Mouse (Mus musculus) MEL (cell line): ENCODE results near the gene Htatip2. TPM values are rescaled to one million over a fixed set of nuclear protein-coding genes. Genes with fewer than 3 reads are reported as not detected.

ENCODE experiments used
- DNase-seq: peaks from one replicate; pipeline ENCODE4 v3.0.0; 2011; ENCODE audit warnings: low read depth, low spot score
- H3K27ac ChIP-seq: 2 replicates; pipeline ENCODE4 v1.5.1; 2012; ENCODE audit warnings: low read depth, mild to moderate bottlenecking, control low read depth, low read length, moderate library complexity; ENCODE audit not compliant: control insufficient read depth
- H3K27me3 ChIP-seq, 2 experiments: fragments of 150-350 bp in 1 of 2; sonication (generic) in 1 of 2; 2 replicates each; pipeline ENCODE4 v1.6.1; 2012; ENCODE audit warnings: low read length in 2 of 2, mild to moderate bottlenecking in 2 of 2, improper control_type of control experiment in 1 of 2, moderate library complexity in 1 of 2; ENCODE audit not compliant: insufficient read depth in 2 of 2, control insufficient read depth in 1 of 2
- H3K36me3 ChIP-seq, 2 experiments: 2 replicates each; pipeline ENCODE4 v1.6.1; 2012 to 2014; ENCODE audit warnings: low read length in 2 of 2, improper control_type of control experiment in 1 of 2, inconsistent platforms in 1 of 2, mild to moderate bottlenecking in 1 of 2; ENCODE audit not compliant: insufficient read depth in 2 of 2, control insufficient read depth in 1 of 2
- H3K4me1 ChIP-seq, 2 experiments: fragments of 150-350 bp in 1 of 2; sonication (generic) in 1 of 2; 2 replicates each; pipeline ENCODE4 v1.6.1; 2012; ENCODE audit warnings: low read length in 2 of 2, improper control_type of control experiment in 1 of 2, mild to moderate bottlenecking in 1 of 2; ENCODE audit not compliant: insufficient read depth in 2 of 2, control insufficient read depth in 1 of 2
- H3K4me3 ChIP-seq, 2 experiments: fragments of 150-350 bp in 1 of 2; sonication (generic) in 1 of 2; 2 replicates each; pipeline ENCODE4 v1.5.1; 2012; ENCODE audit warnings: low read depth in 2 of 2, low read length in 2 of 2, mild to moderate bottlenecking in 2 of 2, moderate library complexity in 2 of 2, control low read depth in 1 of 2, improper control_type of control experiment in 1 of 2; ENCODE audit not compliant: control insufficient read depth in 1 of 2, insufficient read depth in 1 of 2
- H3K79me2 ChIP-seq: 2 replicates; pipeline ENCODE4 v1.6.1; 2012; ENCODE audit warnings: mild to moderate bottlenecking, low read length, moderate library complexity; ENCODE audit not compliant: control insufficient read depth, poor library complexity, insufficient read depth
- H3K9ac ChIP-seq: 2 replicates; pipeline ENCODE4 v1.6.1; 2012; ENCODE audit warnings: low read depth, mild to moderate bottlenecking, control low read depth, low read length, moderate library complexity; ENCODE audit not compliant: control insufficient read depth, poor library complexity, severe bottlenecking
- H3K9me3 ChIP-seq: fragments of 150-350 bp; sonication (generic); replicated peaks from 2 replicates; pipeline ENCODE4 v1.6.1; 2012; ENCODE audit warnings: mild to moderate bottlenecking, low read length, improper control_type of control experiment, moderate library complexity; ENCODE audit not compliant: insufficient read depth
- BHLHE40 ChIP-seq: IDR thresholded peaks from 2 replicates; pipeline ENCODE4 v1.6.1; 2012; ENCODE audit warnings: low read depth, mild to moderate bottlenecking, inconsistent platforms, low read length, improper control_type of control experiment, borderline replicate concordance
- CHD1 ChIP-seq: IDR thresholded peaks from 2 replicates; pipeline ENCODE4 v1.6.1; 2012; ENCODE audit warnings: low read depth, mild to moderate bottlenecking, inconsistent platforms, low read length, improper control_type of control experiment
- CTCF ChIP-seq, 3 experiments: IDR thresholded peaks in 2 of 3; conservative IDR thresholded peaks in 1 of 3; 2 replicates each; pipeline ENCODE4 v1.5.1; 2011 to 2012; ENCODE audit warnings: low read length in 3 of 3, low read depth in 2 of 3, mild to moderate bottlenecking in 2 of 3, improper control_type of control experiment in 1 of 3, inconsistent platforms in 1 of 3, mixed read lengths in 1 of 3, moderate library complexity in 1 of 3; ENCODE audit not compliant: control insufficient read depth in 1 of 3, insufficient read depth in 1 of 3, poor library complexity in 1 of 3, severe bottlenecking in 1 of 3
- ELF1 ChIP-seq: IDR thresholded peaks from 2 replicates; pipeline ENCODE4 v1.6.1; 2014; ENCODE audit warnings: low read depth, mild to moderate bottlenecking, inconsistent platforms, low read length, improper control_type of control experiment, moderate library complexity
- MAFK ChIP-seq: IDR thresholded peaks from 2 replicates; pipeline ENCODE4 v1.6.1; 2011; ENCODE audit warnings: low read depth, mild to moderate bottlenecking, low read length, improper control_type of control experiment, borderline replicate concordance
- MAZ ChIP-seq: IDR thresholded peaks from 2 replicates; pipeline ENCODE4 v1.6.1; 2012; ENCODE audit warnings: low read depth, mild to moderate bottlenecking, inconsistent platforms, low read length, improper control_type of control experiment
- MEF2A ChIP-seq: IDR thresholded peaks from 2 replicates; pipeline ENCODE4 v1.6.1; 2014; ENCODE audit warnings: low read depth, mild to moderate bottlenecking, inconsistent platforms, low read length, improper control_type of control experiment; ENCODE audit not compliant: poor library complexity, insufficient replicate concordance, severe bottlenecking; ENCODE audit errors: extremely low read depth
- MXI1 ChIP-seq: IDR thresholded peaks from 2 replicates; pipeline ENCODE4 v1.6.1; 2011; ENCODE audit warnings: mild to moderate bottlenecking, low read depth, low read length, improper control_type of control experiment
- MYB ChIP-seq: IDR thresholded peaks from 2 replicates; pipeline ENCODE4 v1.6.1; 2011; ENCODE audit warnings: mild to moderate bottlenecking, low read depth, low read length, improper control_type of control experiment
- MYC ChIP-seq: IDR thresholded peaks from 2 replicates; pipeline ENCODE4 v1.6.1; 2011; ENCODE audit warnings: low read depth, mild to moderate bottlenecking, low read length, improper control_type of control experiment, moderate library complexity
- NRF1 ChIP-seq: IDR thresholded peaks from 2 replicates; pipeline ENCODE4 v1.6.1; 2014; ENCODE audit warnings: low read depth, mild to moderate bottlenecking, inconsistent platforms, low read length, improper control_type of control experiment, moderate library complexity; ENCODE audit not compliant: poor library complexity, insufficient read depth, severe bottlenecking
- POLR2AphosphoS2 ChIP-seq: IDR thresholded peaks from 2 replicates; pipeline ENCODE4 v1.6.1; 2011; ENCODE audit warnings: low read length, improper control_type of control experiment
- RAD21 ChIP-seq: IDR thresholded peaks from 2 replicates; pipeline ENCODE4 v1.6.1; 2011; ENCODE audit warnings: mild to moderate bottlenecking, low read depth, low read length, improper control_type of control experiment
- RCOR1 ChIP-seq: IDR thresholded peaks from 2 replicates; pipeline ENCODE4 v1.6.1; 2012; ENCODE audit warnings: low read depth, mild to moderate bottlenecking, inconsistent platforms, low read length, improper control_type of control experiment
- SMC3 ChIP-seq: IDR thresholded peaks from 2 replicates; pipeline ENCODE4 v1.6.1; 2011; ENCODE audit warnings: low read depth, low read length, improper control_type of control experiment
- TAL1 ChIP-seq: IDR thresholded peaks from 2 replicates; pipeline ENCODE4 v1.6.1; 2012; ENCODE audit warnings: mild to moderate bottlenecking, inconsistent platforms, low read length, moderate library complexity, mixed read lengths
- TCF12 ChIP-seq: IDR thresholded peaks from 2 replicates; pipeline ENCODE4 v1.6.1; 2014; ENCODE audit warnings: low read depth, mild to moderate bottlenecking, inconsistent platforms, low read length, improper control_type of control experiment, moderate library complexity
- UBTF ChIP-seq: IDR thresholded peaks from 2 replicates; pipeline ENCODE4 v1.6.1; 2012; ENCODE audit warnings: low read depth, mild to moderate bottlenecking, inconsistent platforms, low read length, improper control_type of control experiment, moderate library complexity, borderline replicate concordance; ENCODE audit not compliant: insufficient read depth
- USF1 ChIP-seq: IDR thresholded peaks from 2 replicates; pipeline ENCODE4 v1.6.1; 2014; ENCODE audit warnings: low read depth, mild to moderate bottlenecking, inconsistent platforms, low read length, improper control_type of control experiment, moderate library complexity
- USF2 ChIP-seq, 2 experiments: IDR thresholded peaks; 2 replicates each; pipeline ENCODE4 v1.6.1; 2011 to 2012; ENCODE audit warnings: improper control_type of control experiment in 2 of 2, low read length in 2 of 2, borderline replicate concordance in 1 of 2, inconsistent platforms in 1 of 2, low read depth in 1 of 2, mild to moderate bottlenecking in 1 of 2; ENCODE audit not compliant: insufficient read depth in 1 of 2
- ZC3H11A ChIP-seq: IDR thresholded peaks from 2 replicates; pipeline ENCODE4 v1.6.1; 2012; ENCODE audit warnings: low read depth, mild to moderate bottlenecking, inconsistent platforms, low read length, improper control_type of control experiment
- ZKSCAN1 ChIP-seq: IDR thresholded peaks from 2 replicates; pipeline ENCODE4 v1.6.1; 2012; ENCODE audit warnings: low read depth, mild to moderate bottlenecking, inconsistent platforms, low read length, improper control_type of control experiment, moderate library complexity
- ZMIZ1 ChIP-seq: IDR thresholded peaks from 2 replicates; pipeline ENCODE4 v1.6.1; 2012; ENCODE audit warnings: low read depth, mild to moderate bottlenecking, inconsistent platforms, low read length, improper control_type of control experiment, moderate library complexity
- polyA plus RNA-seq, 2 experiments: library from polyadenylated mRNA; stranded (reverse) in 1 of 2; unstranded in 1 of 2; fragments of >175 nt in 1 of 2; fragments of >200 nt in 1 of 2; gene quantifications; 2 replicates each; pipeline versions ENCODE4 v1.2.1 to v1.2.4; 2012; ENCODE audit warnings: low replicate concordance in 2 of 2, low read depth in 1 of 2; ENCODE audit not compliant: insufficient read length in 2 of 2, insufficient read depth in 1 of 2, missing spikeins in 1 of 2
- total RNA-seq: library from RNA; depleted of rRNA; stranded (reverse); fragments of 300-350 nt; gene quantifications from 2 replicates; pipeline ENCODE4 v1.2.3, GENCODE M21; 2012

The Htatip2 gene
- total and polyA plus RNA-seq, 3 experiments = 22.5 to 37.8 TPM; not detected in 1

GRCm38 (mm10) chr7:49741923-49742322 is 17.0 kb upstream of the Htatip2 start:
- H3K27ac ChIP-seq = no peak overlapping the region
- TF ChIP-seq CHD1 (no peak), TCF12 (no peak), MAZ (no peak), SMC3 (no peak), USF2 (IDR thresholded peaks at IDR 0.05; ENCODE audit: borderline replicate concordance in 1 of 2, insufficient read depth in 1 of 2, low read depth in 1 of 2, low read length in 2 of 2) (no peak), ZC3H11A (no peak), MYC (no peak), MYB (no peak), RCOR1 (no peak), MAFK (no peak), NRF1 (no peak), CTCF (IDR thresholded peaks at IDR 0.05 in 2 of 3, conservative IDR thresholded peaks at IDR 0.05 in 1 of 3; ENCODE audit: control insufficient read depth in 1 of 3, insufficient read depth in 1 of 3, low read depth in 2 of 3, low read length in 3 of 3, poor library complexity in 1 of 3, severe bottlenecking in 1 of 3) (no peak), USF1 (no peak), UBTF (no peak)
- TF ChIP-seq, all 39 proteins: peak for 0
- no peaks in the 10 kb centered on the region for H3K4me1 ChIP-seq
- no peak for DNase-seq
- H3K27me3 ChIP-seq = peaks cover 0 to 9% of the 10 kb centered on the region in 2 experiments; a peak in 3 of 4 replicates
- no peaks in the 10 kb centered on the region for H3K79me2 ChIP-seq
- no peaks in the 10 kb centered on the region for H3K9me3 ChIP-seq
- H3K4me3 ChIP-seq = no peak overlapping the region
- no peaks in the 10 kb centered on the region for H3K36me3 ChIP-seq
- no peak overlapping the region for H3K9ac ChIP-seq

- Histone ChIP-seq H3K4me1 (peaks cover 0 to 4% of the 10 kb centered on the region in 2 experiments; a peak in 1 of 4 replicates), H3K9me3 (no peaks in the 10 kb centered on the region), H3K27me3 (peaks cover 0 to 5% of the 10 kb centered on the region in 2 experiments; a peak in 2 of 4 replicates), H3K79me2 (no peaks in the 10 kb centered on the region), H3K9ac (no peak overlapping the region), H3K27ac (no peak overlapping the region), H3K36me3 (no peaks in the 10 kb centered on the region), H3K4me3 (no peak overlapping the region)
- 0 out of 2 replicates have a peak, but pooled peaks have one; percentile 57 for TF ChIP-seq MYC
- peak; percentile 58 for TF ChIP-seq ZC3H11A
- no peak for TF ChIP-seq ZKSCAN1
- TF ChIP-seq SMC3 = peak; percentile 79
- TF ChIP-seq MEF2A = no peak
- peak; percentile 56 to 92 (median 87) for TF ChIP-seq CTCF (IDR thresholded peaks at IDR 0.05 in 2 of 3, conservative IDR thresholded peaks at IDR 0.05 in 1 of 3; ENCODE audit: control insufficient read depth in 1 of 3, insufficient read depth in 1 of 3, low read depth in 2 of 3, low read length in 3 of 3, poor library complexity in 1 of 3, severe bottlenecking in 1 of 3)
- TF ChIP-seq MAZ = no peak
- TF ChIP-seq MYB = no peak
- TF ChIP-seq ZMIZ1 = no peak
- no peak for TF ChIP-seq TAL1
- TF ChIP-seq RAD21 = peak; percentile 75
- no peak for TF ChIP-seq MXI1
- no peak for TF ChIP-seq BHLHE40
- no peak for TF ChIP-seq USF1
- TF ChIP-seq POLR2AphosphoS2 = no peak
- TF ChIP-seq ELF1 = no peak
- DNase-seq = peak; percentile 69
These were observed 7.8 kb upstream of the Htatip2 start for GRCm38 (mm10) chr7:49751148-49751547.
